Mouse (Mus musculus) C2C12 (cell line): Measurements from ENCODE around the gene Ank.

Experiments
- CEBPB ChIP-seq: IDR thresholded peaks from one replicate; pipeline ENCODE4 v1.6.1; 2011; ENCODE audit warnings: low read depth, mild to moderate bottlenecking, control low read depth, moderate library complexity
- CTCF ChIP-seq: IDR thresholded peaks from one replicate; pipeline ENCODE4 v1.5.1; 2011; ENCODE audit not compliant: control insufficient read depth, insufficient read depth, insufficient read length
- FOSL1 ChIP-seq: IDR thresholded peaks from one replicate; pipeline ENCODE4 v1.8.0; 2011; ENCODE audit warnings: mild to moderate bottlenecking, low read length; ENCODE audit not compliant: poor library complexity, insufficient read depth, severe bottlenecking
- MAX ChIP-seq: IDR thresholded peaks from one replicate; pipeline ENCODE4 v1.6.1; 2011; ENCODE audit warnings: mild to moderate bottlenecking, control low read depth
- MYOD1 ChIP-seq: IDR thresholded peaks from one replicate; pipeline ENCODE4 v1.6.1; 2011; ENCODE audit warnings: low read depth; ENCODE audit not compliant: control insufficient read depth, insufficient read length
- MYOG ChIP-seq: IDR thresholded peaks from one replicate; pipeline ENCODE4 v1.6.1; 2011; ENCODE audit not compliant: control insufficient read depth, insufficient read length; ENCODE audit errors: extremely low read depth
- USF1 ChIP-seq: IDR thresholded peaks from one replicate; pipeline ENCODE4 v1.6.1; 2011; ENCODE audit warnings: low read depth, mild to moderate bottlenecking, control low read depth, moderate library complexity

- no peak for TF ChIP-seq CTCF
- TF ChIP-seq MYOG, result no peak
- no peak for TF ChIP-seq USF1
- TF ChIP-seq FOSL1, result no peak
- TF ChIP-seq CEBPB, result no peak
- TF ChIP-seq MYOD1, result no peak
- no peak for TF ChIP-seq MAX
Observed at GRCm38 (mm10) chr15:27488042-27488441, 21.6 kb downstream of the Ank start.
